Mouse (Mus musculus) forebrain, embryonic 16.5 days (tissue): ENCODE results near the gene Atxn2. TPM values are rescaled to one million over a fixed set of nuclear protein-coding genes. Genes with fewer than 3 reads are reported as not detected.

Source experiments
- ATAC-seq: fragments of 200-750 bp; cut with Nextera tagmentation; 2 replicates; pipeline ENCODE4 v1.8.0; 2017; ENCODE audit warnings: mild to moderate bottlenecking, moderate library complexity
- H3K27ac ChIP-seq: fragments of 300-500 bp; sonication (generic); 2 replicates; pipeline ENCODE4 v1.5.1; 2014; ENCODE audit warnings: low read length, control low read depth
- H3K27me3 ChIP-seq: fragments of 300-500 bp; sonication (generic); replicated peaks from 2 replicates; pipeline ENCODE4 v1.6.1; 2014; ENCODE audit warnings: low read length; ENCODE audit not compliant: control insufficient read depth, insufficient read depth
- H3K36me3 ChIP-seq: fragments of 300-500 bp; sonication (generic); 2 replicates; pipeline ENCODE4 v1.6.1; 2014; ENCODE audit not compliant: control insufficient read depth, insufficient read depth
- H3K4me1 ChIP-seq: fragments of 300-500 bp; sonication (generic); replicated peaks from 2 replicates; pipeline ENCODE4 v1.6.1; 2014; ENCODE audit warnings: low read length; ENCODE audit not compliant: control insufficient read depth, insufficient read depth
- H3K4me2 ChIP-seq: fragments of 300-500 bp; sonication (generic); 2 replicates; pipeline ENCODE4 v1.6.1; 2014; ENCODE audit warnings: mild to moderate bottlenecking, low read length, control low read depth
- H3K4me3 ChIP-seq: fragments of 300-500 bp; sonication (generic); replicated peaks from 2 replicates; pipeline ENCODE4 v1.5.1; 2014; ENCODE audit warnings: mild to moderate bottlenecking, low read length, control low read depth
- H3K9ac ChIP-seq: fragments of 300-500 bp; sonication (generic); replicated peaks from 2 replicates; pipeline ENCODE4 v1.6.1; 2014; ENCODE audit warnings: low read depth, low read length, control low read depth
- H3K9me3 ChIP-seq: fragments of 300-500 bp; sonication (generic); 2 replicates; pipeline ENCODE4 v1.6.1; 2016; ENCODE audit warnings: low read length; ENCODE audit not compliant: control insufficient read depth
- WGBS: fragments of 180-500 bp; shearing (Covaris S2); extraction: QIAGEN DNeasy Blood & Tissue Kit; methylation state at CpG from one replicate; pipeline ENCODE4 v1.1.7; 2014; 5-methylcytosine and 5-hydroxymethylcytosine counted together
- polyA plus RNA-seq: library from polyadenylated mRNA; unstranded; fragments of >200 nt; fragmentation: Nextera tagmentation; extraction: Ambion mirVana; gene quantifications from 2 replicates; pipeline ENCODE4 v1.2.1, GENCODE M21; 2015

Atxn2 gene
- polyA plus RNA-seq, 1 experiment from 2014 or later = 58.3 TPM

DNA sequence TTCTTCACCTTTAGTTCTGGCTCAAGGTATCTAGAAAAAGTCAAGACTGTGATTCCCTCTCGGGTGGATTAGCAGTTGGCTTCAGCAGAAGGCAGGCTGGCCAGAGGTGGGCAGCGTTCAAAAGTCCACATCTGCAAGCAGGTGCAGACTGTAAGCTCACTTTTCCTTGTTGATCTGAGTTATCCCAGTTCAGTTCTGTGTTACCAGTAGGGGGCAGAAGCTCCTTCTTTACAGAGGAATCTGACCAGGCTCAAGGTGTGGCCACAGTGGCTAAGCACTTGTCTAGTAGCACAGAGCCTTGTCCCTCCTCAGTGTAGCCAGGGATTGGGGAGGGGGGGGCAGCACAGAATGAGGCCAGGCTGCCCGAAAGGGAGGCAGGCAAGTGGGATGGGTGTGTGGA is 103.9 kb downstream of the Atxn2 start:
- H3K36me3 ChIP-seq = peaks cover 40% of the 10 kb centered on the region
- WGBS = 69% methylated on average over 3 of the region's 3 CpGs
- no peak overlapping the region for H3K4me3 ChIP-seq
- H3K9me3 ChIP-seq = no peaks in the 10 kb centered on the region
- ATAC-seq = no peak
- H3K9ac ChIP-seq = no peak overlapping the region
- no peaks in the 10 kb centered on the region for H3K27me3 ChIP-seq
- H3K4me2 ChIP-seq = no peak overlapping the region
- no peaks in the 10 kb centered on the region for H3K4me1 ChIP-seq
- no peak overlapping the region for H3K27ac ChIP-seq

DNA sequence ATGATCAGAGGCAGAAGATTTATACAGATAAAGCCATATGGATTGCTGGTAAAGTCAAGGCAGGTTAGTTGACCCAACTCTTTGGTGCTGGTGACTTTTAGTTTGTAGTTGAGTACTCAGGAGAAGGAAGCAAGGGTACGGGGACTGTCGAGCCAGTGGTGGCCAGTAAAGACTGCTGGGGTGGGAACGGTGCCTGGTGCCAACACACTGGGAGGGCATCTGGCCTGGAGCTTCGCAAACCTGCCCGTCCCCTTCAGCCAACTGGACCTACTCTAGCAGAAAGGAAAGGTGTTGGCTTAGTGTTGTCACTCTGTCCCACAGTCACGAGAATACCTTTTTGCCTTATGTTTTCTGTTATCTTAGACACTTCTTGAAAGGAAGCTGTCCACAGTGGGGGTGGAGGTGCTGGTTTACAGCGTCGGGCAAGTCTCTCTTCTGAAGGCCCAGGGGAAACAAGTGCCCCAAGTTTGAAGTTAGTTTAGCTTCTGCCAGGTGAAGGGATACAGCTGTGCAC is 104.8 kb downstream of the Atxn2 start:
- H3K27me3 ChIP-seq = no peaks in the 10 kb centered on the region
- 93% methylated on average over 8 of the region's 8 CpGs for WGBS
- H3K9me3 ChIP-seq = no peaks in the 10 kb centered on the region
- no peak overlapping the region for H3K9ac ChIP-seq
- H3K4me2 ChIP-seq = no peak overlapping the region
- no peak for ATAC-seq
- peaks cover 37% of the 10 kb centered on the region for H3K36me3 ChIP-seq
- H3K4me1 ChIP-seq = no peaks in the 10 kb centered on the region
- no peak overlapping the region for H3K4me3 ChIP-seq
- no peak overlapping the region for H3K27ac ChIP-seq

- Histone ChIP-seq H3K27me3 (no peaks in the 10 kb centered on the region), H3K36me3 (peaks cover 32% of the 10 kb centered on the region), H3K4me2 (no peak overlapping the region), H3K4me1 (no peaks in the 10 kb centered on the region), H3K27ac (no peak overlapping the region), H3K4me3 (no peak overlapping the region), H3K9ac (no peak overlapping the region), H3K9me3 (no peaks in the 10 kb centered on the region)
- 98% methylated on average over 2 of the region's 2 CpGs for WGBS
- ATAC-seq = no peak
Measured at GRCm38 (mm10) chr5:121816611-121817010, 105.5 kb downstream of the Atxn2 start.

GRCm38 (mm10) chr5:121817551-121817950 is 106.4 kb downstream of the Atxn2 start:
- H3K4me3 ChIP-seq = no peak overlapping the region
- peaks cover 23% of the 10 kb centered on the region for H3K36me3 ChIP-seq
- H3K9ac ChIP-seq = no peak overlapping the region
- H3K4me2 ChIP-seq = no peak overlapping the region
- H3K27me3 ChIP-seq = no peaks in the 10 kb centered on the region
- H3K4me1 ChIP-seq = no peaks in the 10 kb centered on the region
- WGBS = 85% methylated on average over 9 of the region's 9 CpGs
- H3K27ac ChIP-seq = no peak overlapping the region
- H3K9me3 ChIP-seq = no peaks in the 10 kb centered on the region
- ATAC-seq = no peak

DNA sequence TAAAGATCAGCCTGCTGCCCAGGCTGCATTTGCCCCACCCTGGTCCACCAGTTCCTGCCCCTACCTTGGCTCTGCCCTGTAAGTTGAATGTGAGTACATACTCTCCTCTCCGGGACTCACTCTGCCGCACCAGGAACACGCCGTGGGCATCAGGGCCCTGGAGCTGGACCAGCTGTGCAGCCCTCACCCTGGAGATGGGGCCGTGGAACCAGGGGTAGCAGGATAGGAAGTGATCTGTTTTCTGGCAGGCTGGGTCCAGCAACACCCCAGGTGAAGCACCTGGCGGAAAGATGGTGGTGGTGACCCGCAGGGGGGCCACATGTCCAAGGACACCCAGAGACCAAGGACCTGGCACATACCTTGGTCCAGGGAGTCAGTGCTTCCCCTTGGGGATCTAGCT is 107.3 kb downstream of the Atxn2 start:
- no peaks in the 10 kb centered on the region for H3K9me3 ChIP-seq
- H3K9ac ChIP-seq = no peak overlapping the region
- no peaks in the 10 kb centered on the region for H3K27me3 ChIP-seq
- H3K36me3 ChIP-seq = peaks cover 19% of the 10 kb centered on the region
- 96% methylated on average over 7 of the region's 7 CpGs for WGBS
- no peak overlapping the region for H3K27ac ChIP-seq
- H3K4me3 ChIP-seq = no peak overlapping the region
- ATAC-seq = no peak
- no peak overlapping the region for H3K4me2 ChIP-seq
- H3K4me1 ChIP-seq = no peaks in the 10 kb centered on the region

GRCm38 (mm10) chr5:121818862-121819261 is 107.7 kb downstream of the Atxn2 start:
- ATAC-seq = no peak
- Histone ChIP-seq H3K27me3 (no peaks in the 10 kb centered on the region), H3K27ac (no peak overlapping the region), H3K4me1 (no peaks in the 10 kb centered on the region), H3K36me3 (peaks cover 17% of the 10 kb centered on the region), H3K9ac (no peak overlapping the region), H3K4me3 (no peak overlapping the region), H3K4me2 (no peak overlapping the region), H3K9me3 (no peaks in the 10 kb centered on the region)
- 94% methylated on average over 4 of the region's 4 CpGs for WGBS

DNA sequence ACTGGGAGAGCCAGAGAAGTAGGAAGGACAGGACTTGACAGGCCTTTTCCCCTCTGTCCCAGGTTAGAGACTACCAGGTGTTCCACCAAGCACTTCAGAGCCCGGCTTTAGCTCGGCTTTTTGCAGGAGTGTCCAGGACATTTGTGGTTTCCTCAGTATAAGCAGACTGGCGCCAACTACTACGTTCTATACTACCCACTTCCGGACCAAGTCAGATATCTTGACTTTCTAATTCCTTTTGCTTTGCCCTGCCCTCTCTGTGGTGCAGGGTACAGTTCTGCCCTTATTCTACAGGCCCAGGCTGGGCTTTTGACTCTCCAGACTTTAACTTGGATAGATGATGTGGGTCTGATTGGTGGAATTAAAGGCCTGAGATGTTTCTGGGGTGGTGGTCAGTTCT is 108.4 kb downstream of the Atxn2 start:
- H3K9me3 ChIP-seq = no peaks in the 10 kb centered on the region
- no peaks in the 10 kb centered on the region for H3K27me3 ChIP-seq
- H3K4me2 ChIP-seq = no peak overlapping the region
- no peak for ATAC-seq
- H3K4me1 ChIP-seq = no peaks in the 10 kb centered on the region
- no peak overlapping the region for H3K9ac ChIP-seq
- 93% methylated on average over 5 of the region's 5 CpGs for WGBS
- H3K4me3 ChIP-seq = no peak overlapping the region
- peaks cover 17% of the 10 kb centered on the region for H3K36me3 ChIP-seq
- H3K27ac ChIP-seq = no peak overlapping the region

- no peak overlapping the region for H3K4me2 ChIP-seq
- no peak overlapping the region for H3K4me3 ChIP-seq
- H3K27ac ChIP-seq = no peak overlapping the region
- H3K36me3 ChIP-seq = peaks cover 17% of the 10 kb centered on the region
- ATAC-seq = no peak
- WGBS = 90% methylated on average over 2 of the region's 2 CpGs
- no peak overlapping the region for H3K9ac ChIP-seq
- H3K9me3 ChIP-seq = no peaks in the 10 kb centered on the region
- H3K4me1 ChIP-seq = no peaks in the 10 kb centered on the region
- H3K27me3 ChIP-seq = no peaks in the 10 kb centered on the region
Measured at GRCm38 (mm10) chr5:121820161-121820560, 109.0 kb downstream of the Atxn2 start.

GRCm38 (mm10) chr5:121820657-121821056 is 109.5 kb downstream of the Atxn2 start:
- H3K9ac ChIP-seq = no peak overlapping the region
- WGBS = 90% methylated on average over 3 of the region's 3 CpGs
- H3K27me3 ChIP-seq = no peaks in the 10 kb centered on the region
- no peak overlapping the region for H3K27ac ChIP-seq
- no peak for ATAC-seq
- no peaks in the 10 kb centered on the region for H3K9me3 ChIP-seq
- peaks cover 16% of the 10 kb centered on the region for H3K36me3 ChIP-seq
- H3K4me2 ChIP-seq = no peak overlapping the region
- H3K4me3 ChIP-seq = no peak overlapping the region
- no peaks in the 10 kb centered on the region for H3K4me1 ChIP-seq

DNA sequence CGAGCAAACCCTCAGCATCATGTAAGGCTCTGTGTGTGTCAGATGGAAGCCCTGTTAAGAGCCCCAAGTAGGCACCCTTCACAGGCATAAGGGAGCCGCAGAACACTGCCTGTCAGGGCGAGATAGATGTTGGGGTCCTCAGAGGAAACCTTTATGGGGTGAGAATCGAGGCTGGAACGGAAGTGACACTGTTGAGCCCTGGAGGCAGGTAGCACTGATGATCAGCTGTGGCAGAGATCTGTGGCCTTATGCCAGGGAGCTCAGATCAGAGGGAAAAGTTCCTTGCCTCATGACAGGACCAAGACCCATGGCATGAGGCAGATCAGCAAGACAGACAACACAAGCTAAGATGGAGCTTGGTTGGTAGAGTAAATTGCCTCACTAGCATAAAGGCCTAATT is 110.0 kb downstream of the Atxn2 start:
- no peak overlapping the region for H3K9ac ChIP-seq
- no peaks in the 10 kb centered on the region for H3K9me3 ChIP-seq
- no peak for ATAC-seq
- no peak overlapping the region for H3K4me3 ChIP-seq
- peaks cover 12% of the 10 kb centered on the region for H3K36me3 ChIP-seq
- H3K27me3 ChIP-seq = no peaks in the 10 kb centered on the region
- H3K27ac ChIP-seq = no peak overlapping the region
- WGBS = 89% methylated on average over 5 of the region's 5 CpGs
- no peaks in the 10 kb centered on the region for H3K4me1 ChIP-seq
- no peak overlapping the region for H3K4me2 ChIP-seq
